Mouse (Mus musculus) liver, postnatal 0 days (tissue): ENCODE results near the gene Rph3al. TPM values are rescaled to one million over a fixed set of nuclear protein-coding genes. Genes with fewer than 3 reads are reported as not detected.

Source experiments
- ATAC-seq: fragments of 200-750 bp; cut with Nextera tagmentation; 2 replicates; pipeline ENCODE4 v1.8.0; 2017; ENCODE audit warnings: mild to moderate bottlenecking, moderate library complexity
- DNase-seq: peaks from one replicate; pipeline ENCODE4 v3.0.0-alpha.2; 2016
- H3K27ac ChIP-seq: fragments of 300-500 bp; sonication (generic); 2 replicates; pipeline ENCODE4 v1.5.1; 2014; ENCODE audit warnings: antibody characterized with exemption, moderate library complexity, mild to moderate bottlenecking, low read depth
- H3K27me3 ChIP-seq: fragments of 300-500 bp; sonication (generic); 2 replicates; pipeline ENCODE4 v1.6.1; 2014; ENCODE audit warnings: low read length, control low read depth, mixed read lengths; ENCODE audit not compliant: insufficient read depth
- H3K36me3 ChIP-seq: fragments of 300-500 bp; sonication (generic); replicated peaks from 2 replicates; pipeline ENCODE4 v1.6.1; 2014; ENCODE audit warnings: mild to moderate bottlenecking, control low read depth, low read length, moderate library complexity, mixed read lengths; ENCODE audit not compliant: insufficient read depth
- H3K4me1 ChIP-seq: fragments of 300-500 bp; sonication (generic); 2 replicates; pipeline ENCODE4 v1.6.1; 2014; ENCODE audit warnings: antibody characterized with exemption, mild to moderate bottlenecking, control low read depth; ENCODE audit not compliant: insufficient read depth
- H3K4me2 ChIP-seq: fragments of 300-500 bp; sonication (generic); 2 replicates; pipeline ENCODE4 v1.6.1; 2014; ENCODE audit warnings: low read depth, mild to moderate bottlenecking, low read length, moderate library complexity, mixed read lengths
- H3K4me3 ChIP-seq: fragments of 300-500 bp; sonication (generic); 2 replicates; pipeline ENCODE4 v1.5.1; 2014; ENCODE audit warnings: low read depth, low read length
- H3K9ac ChIP-seq: fragments of 300-500 bp; sonication (generic); replicated peaks from 2 replicates; pipeline ENCODE4 v1.6.1; 2014; ENCODE audit warnings: mild to moderate bottlenecking, moderate library complexity
- H3K9me3 ChIP-seq: fragments of 300-500 bp; sonication (generic); 2 replicates; pipeline ENCODE4 v1.6.1; 2016; ENCODE audit warnings: mild to moderate bottlenecking, control low read depth, low read length, mixed read lengths
- CTCF ChIP-seq: sonication (generic); IDR thresholded peaks from 2 replicates; pipeline ENCODE4 v1.5.1; 2016; ENCODE audit warnings: antibody characterized with exemption, low read depth
- EP300 ChIP-seq: IDR thresholded peaks from 2 replicates; pipeline ENCODE4 v1.6.1; 2016; ENCODE audit warnings: antibody characterized with exemption, low read depth, mild to moderate bottlenecking
- WGBS: fragments of 180-500 bp; shearing (Covaris S2); extraction: QIAGEN DNeasy Blood & Tissue Kit; methylation state at CpG from one replicate; pipeline ENCODE4 v1.1.7; 2014; ENCODE audit not compliant: insufficient replicate concordance; 5-methylcytosine and 5-hydroxymethylcytosine counted together
- polyA plus RNA-seq: library from polyadenylated mRNA; unstranded; fragments of >200 nt; fragmentation: Nextera tagmentation; extraction: Ambion mirVana; gene quantifications from 2 replicates; pipeline ENCODE4 v1.2.1, GENCODE M21; 2015

Gene Rph3al
- polyA plus RNA-seq, 1 experiment from 2014 or later, result 0.83 TPM

- WGBS, result 64% methylated on average over 13 of the region's 13 CpGs
- peak; percentile 62; the same call in 1 of the 2 replicates for ATAC-seq
Observed at GRCm38 (mm10) chr11:75796536-75797246, 141.5 kb downstream of the Rph3al start.

GRCm38 (mm10) chr11:75796029-75796445, 142.2 kb downstream of the Rph3al start, which contains the start of gene Doc2b:
Gene Doc2b (minus strand): TSS chr11:75796049.
- no peaks in the 10 kb centered on the region for H3K36me3 ChIP-seq
- no peaks in the 10 kb centered on the region for H3K9me3 ChIP-seq
- TF ChIP-seq EP300 (no peak), CTCF (no peak)
- no peak within 1 kb of the TSS for H3K9ac ChIP-seq
- peak; percentile 47 for ATAC-seq
- no peaks in the 10 kb centered on the region; the same call in 1 of the 2 replicates for H3K4me1 ChIP-seq
- peaks cover 45% of the 10 kb centered on the region for H3K27me3 ChIP-seq
- peak within 1 kb of the TSS; percentile 33 for H3K4me3 ChIP-seq
- WGBS, result 9% methylated on average over 17 of the region's 37 CpGs
- peak within 1 kb of the TSS; percentile 57 for H3K4me2 ChIP-seq
- no peak within 1 kb of the TSS for H3K27ac ChIP-seq
- DNase-seq, result peak; percentile 21

More at GRCm38 (mm10) chr11:75796536-75797246, 141.5 kb downstream of the Rph3al start:
- no peaks in the 10 kb centered on the region for H3K36me3 ChIP-seq
- no peak for DNase-seq
- H3K27me3 ChIP-seq, result peaks cover 45% of the 10 kb centered on the region
- H3K4me1 ChIP-seq, result no peaks in the 10 kb centered on the region; the same call in 1 of the 2 replicates
- no peak overlapping the region for H3K4me2 ChIP-seq
- H3K9me3 ChIP-seq, result no peaks in the 10 kb centered on the region
- H3K27ac ChIP-seq, result no peak overlapping the region
- H3K9ac ChIP-seq, result no peak overlapping the region
- no peak overlapping the region for H3K4me3 ChIP-seq
- TF ChIP-seq EP300 (peak; percentile 34; the same call in 1 of the 2 replicates), CTCF (no peak)

- H3K9me3 ChIP-seq, result no peaks in the 10 kb centered on the region
- no peaks in the 10 kb centered on the region; the same call in 1 of the 2 replicates for H3K4me1 ChIP-seq
- no peak overlapping the region for H3K9ac ChIP-seq
- H3K27me3 ChIP-seq, result peaks cover 45% of the 10 kb centered on the region
- no peak for DNase-seq
- no peaks in the 10 kb centered on the region for H3K36me3 ChIP-seq
- 1% methylated on average over 25 of the region's 42 CpGs for WGBS
- H3K27ac ChIP-seq, result no peak overlapping the region
- TF ChIP-seq CTCF (no peak), EP300 (no peak)
- H3K4me3 ChIP-seq, result peak overlapping the region; percentile 33
- ATAC-seq, result no peak
- H3K4me2 ChIP-seq, result peak overlapping the region; percentile 57
Observed at GRCm38 (mm10) chr11:75795321-75795636, 142.9 kb downstream of the Rph3al start.

- Histone ChIP-seq H3K4me3 (peak overlapping the region; percentile 33), H3K27ac (no peak overlapping the region), H3K9ac (no peak overlapping the region), H3K4me2 (peak overlapping the region; percentile 57), H3K9me3 (no peaks in the 10 kb centered on the region), H3K27me3 (peaks cover 45% of the 10 kb centered on the region), H3K4me1 (no peaks in the 10 kb centered on the region; the same call in 1 of the 2 replicates), H3K36me3 (no peaks in the 10 kb centered on the region)
- ATAC-seq, result no peak
- DNase-seq, result no peak
- 12% methylated on average over 35 of the region's 45 CpGs for WGBS
- TF ChIP-seq CTCF (no peak), EP300 (no peak)
Observed at GRCm38 (mm10) chr11:75794602-75795320, 143.5 kb downstream of the Rph3al start.

GRCm38 (mm10) chr11:75793351-75793750, 144.9 kb downstream of the Rph3al start:
- Histone ChIP-seq H3K36me3 (no peaks in the 10 kb centered on the region), H3K27me3 (peaks cover 43% of the 10 kb centered on the region), H3K4me1 (no peaks in the 10 kb centered on the region; the same call in 1 of the 2 replicates), H3K27ac (no peak overlapping the region), H3K9me3 (no peaks in the 10 kb centered on the region), H3K4me3 (no peak overlapping the region), H3K9ac (no peak overlapping the region), H3K4me2 (no peak overlapping the region)
- TF ChIP-seq CTCF (no peak), EP300 (no peak)
- ATAC-seq (no peak), DNase-seq (no peak)
- WGBS, result 69% methylated on average over 5 of the region's 5 CpGs

GRCm38 (mm10) chr11:75792535-75792934, 145.7 kb downstream of the Rph3al start:
- Histone ChIP-seq H3K4me3 (no peak overlapping the region), H3K4me2 (no peak overlapping the region), H3K27me3 (peaks cover 41% of the 10 kb centered on the region), H3K36me3 (no peaks in the 10 kb centered on the region), H3K27ac (no peak overlapping the region), H3K9me3 (no peaks in the 10 kb centered on the region), H3K9ac (no peak overlapping the region), H3K4me1 (no peaks in the 10 kb centered on the region; the same call in 1 of the 2 replicates)
- TF ChIP-seq CTCF, result no peak
- TF ChIP-seq EP300, result no peak
- ATAC-seq, result no peak
- no peak for DNase-seq
- 62% methylated on average over 5 of the region's 5 CpGs for WGBS
